Mouse (Mus musculus) brain, embryonic 14.5 days (tissue): ENCODE measurements around the gene Sdf2l1.

ENCODE experiments used
- CTCF ChIP-seq: fragments of 200-500 bp; IDR thresholded peaks from 2 replicates; pipeline ENCODE4 v1.5.1; 2012; ENCODE audit warnings: inconsistent platforms, mild to moderate bottlenecking, moderate library complexity, borderline replicate concordance; ENCODE audit not compliant: insufficient read depth, insufficient read length; ENCODE audit errors: extremely low read depth
- POLR2A ChIP-seq: fragments of 200-500 bp; IDR thresholded peaks from 2 replicates; pipeline ENCODE4 v1.6.1; 2012; ENCODE audit warnings: mild to moderate bottlenecking, inconsistent platforms, borderline replicate concordance; ENCODE audit not compliant: poor library complexity, insufficient read depth, insufficient read length, severe bottlenecking; ENCODE audit errors: extremely low read depth

DNA sequence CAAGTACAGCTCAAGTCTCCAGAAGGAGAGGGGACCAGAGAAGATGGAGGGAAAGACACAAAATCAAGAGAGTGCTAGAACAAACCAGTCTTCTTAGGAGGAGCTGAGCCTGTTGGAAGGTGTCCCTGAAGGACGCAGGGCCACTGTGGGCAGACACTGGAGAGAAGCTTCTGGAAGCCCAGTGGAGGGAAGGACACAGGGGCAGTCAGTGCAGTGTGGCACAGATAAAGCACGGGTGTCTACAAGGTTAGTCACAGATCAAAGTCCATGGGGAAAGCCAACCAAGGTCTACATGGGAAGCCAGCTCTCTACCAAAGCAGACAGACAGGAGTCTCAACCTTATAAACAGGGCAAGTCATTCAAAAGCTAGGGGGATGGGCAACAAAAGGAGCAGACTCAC is 43.6 kb upstream of the Sdf2l1 start:
- TF ChIP-seq POLR2A: no peak
- TF ChIP-seq CTCF: no peak
